Mouse (Mus musculus) midbrain, embryonic 13.5 days (tissue): ENCODE data around the gene Sgsm1. TPM values are rescaled to one million over a fixed set of nuclear protein-coding genes. Genes with fewer than 3 reads are reported as not detected.
A peak's percentile ranks its signal among the peaks of the same experiment; 100 is the strongest.

Experiments used
- ATAC-seq: fragments of 200-750 bp; cut with Nextera tagmentation; 2 replicates; pipeline ENCODE4 v1.8.0; 2017; ENCODE audit warnings: mild to moderate bottlenecking, moderate TSS enrichment, moderate library complexity
- H3K27ac ChIP-seq: fragments of 300-500 bp; sonication (generic); 2 replicates; pipeline ENCODE4 v1.5.1; 2015; ENCODE audit warnings: inconsistent platforms, mild to moderate bottlenecking, moderate library complexity
- H3K27me3 ChIP-seq: fragments of 300-500 bp; sonication (generic); 2 replicates; pipeline ENCODE4 v1.6.1; 2015; ENCODE audit warnings: mild to moderate bottlenecking, inconsistent platforms
- H3K36me3 ChIP-seq: fragments of 300-500 bp; sonication (generic); 2 replicates; pipeline ENCODE4 v1.6.1; 2015; ENCODE audit warnings: mild to moderate bottlenecking, inconsistent platforms
- H3K4me1 ChIP-seq: fragments of 300-500 bp; sonication (generic); replicated peaks from 2 replicates; pipeline ENCODE4 v1.6.1; 2015; ENCODE audit warnings: inconsistent platforms
- H3K4me2 ChIP-seq: fragments of 300-500 bp; sonication (generic); replicated peaks from 2 replicates; pipeline ENCODE4 v1.6.1; 2015; ENCODE audit warnings: moderate library complexity, mild to moderate bottlenecking, inconsistent platforms
- H3K4me3 ChIP-seq: fragments of 300-500 bp; sonication (generic); replicated peaks from 2 replicates; pipeline ENCODE4 v1.5.1; 2015; ENCODE audit warnings: mild to moderate bottlenecking, inconsistent platforms
- H3K9ac ChIP-seq: fragments of 300-500 bp; sonication (generic); replicated peaks from 2 replicates; pipeline ENCODE4 v1.6.1; 2015; ENCODE audit warnings: mild to moderate bottlenecking, inconsistent platforms
- H3K9me3 ChIP-seq: fragments of 300-500 bp; sonication (generic); 2 replicates; pipeline ENCODE4 v1.6.1; 2016; ENCODE audit warnings: mild to moderate bottlenecking, inconsistent platforms
- WGBS: fragments of 180-500 bp; shearing (Covaris S2); methylation state at CpG from one replicate; pipeline ENCODE4 v1.1.7; 2015; 5-methylcytosine and 5-hydroxymethylcytosine counted together
- polyA plus RNA-seq: library from polyadenylated mRNA; unstranded; fragments of >200 nt; fragmentation: Nextera tagmentation; extraction: Ambion mirVana; gene quantifications from 2 replicates; pipeline ENCODE4 v1.2.1, GENCODE M21; 2015

Gene Sgsm1
- polyA plus RNA-seq, 1 experiment from 2014 or later, result 17.4 TPM

DNA sequence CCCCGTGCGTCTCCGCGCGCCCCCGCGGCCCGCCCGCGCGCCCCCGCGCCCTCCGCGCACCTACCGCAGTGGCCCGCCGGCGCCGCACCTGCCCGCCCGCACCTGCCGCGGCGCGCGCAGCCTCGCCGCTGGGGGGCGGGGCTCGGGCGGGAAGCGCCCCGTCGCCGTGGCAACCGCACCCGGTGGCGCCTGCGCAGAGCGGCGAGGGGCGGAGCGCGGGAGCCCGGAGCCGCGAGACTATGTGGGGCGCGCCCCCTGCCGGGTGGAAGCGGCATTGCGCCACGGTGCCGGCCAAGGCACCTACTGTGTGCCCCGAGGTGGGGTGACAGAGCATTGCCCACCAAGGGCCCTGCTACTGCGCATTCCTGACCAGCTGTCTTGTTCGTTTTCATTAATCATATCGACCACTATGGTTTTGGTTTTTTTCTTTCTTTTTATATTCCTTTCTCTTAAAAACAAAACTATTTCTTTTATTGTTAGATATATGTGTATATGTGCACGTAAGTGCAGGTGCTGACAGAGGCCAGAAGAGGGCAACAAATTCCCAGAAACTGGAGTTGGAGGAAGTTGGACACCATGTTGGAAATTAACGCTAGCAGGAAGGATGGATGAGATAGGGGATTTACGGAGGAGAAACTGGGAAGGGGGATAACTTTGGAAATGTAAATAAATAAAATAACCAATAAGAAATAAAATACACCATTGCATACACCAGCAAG is 89.3 kb downstream of the Sgsm1 start, which contains the start of gene 2900026A02Rik:
TSS of gene 2900026A02Rik (minus strand) at position 90 of the 719 bp plus-strand sequence.
- peak within 1 kb of the TSS; percentile 69 for H3K9ac ChIP-seq
- peaks cover 18% of the 10 kb centered on the region for H3K4me1 ChIP-seq
- H3K27me3 ChIP-seq, result peaks cover 9% of the 10 kb centered on the region; the same call in 1 of the 2 replicates
- no peaks in the 10 kb centered on the region for H3K36me3 ChIP-seq
- peak within 1 kb of the TSS; percentile 89 for H3K4me2 ChIP-seq
- H3K9me3 ChIP-seq, result 0 out of 2 replicates have a peak, but pooled peaks cover 3% of the 10 kb centered on the region
- H3K27ac ChIP-seq, result no peak within 1 kb of the TSS
- 0 out of 2 replicates have a peak, but pooled peaks have one; percentile 17 for ATAC-seq
- H3K4me3 ChIP-seq, result peak within 1 kb of the TSS; percentile 54
- WGBS, result 9% methylated on average over 49 of the region's 62 CpGs

DNA sequence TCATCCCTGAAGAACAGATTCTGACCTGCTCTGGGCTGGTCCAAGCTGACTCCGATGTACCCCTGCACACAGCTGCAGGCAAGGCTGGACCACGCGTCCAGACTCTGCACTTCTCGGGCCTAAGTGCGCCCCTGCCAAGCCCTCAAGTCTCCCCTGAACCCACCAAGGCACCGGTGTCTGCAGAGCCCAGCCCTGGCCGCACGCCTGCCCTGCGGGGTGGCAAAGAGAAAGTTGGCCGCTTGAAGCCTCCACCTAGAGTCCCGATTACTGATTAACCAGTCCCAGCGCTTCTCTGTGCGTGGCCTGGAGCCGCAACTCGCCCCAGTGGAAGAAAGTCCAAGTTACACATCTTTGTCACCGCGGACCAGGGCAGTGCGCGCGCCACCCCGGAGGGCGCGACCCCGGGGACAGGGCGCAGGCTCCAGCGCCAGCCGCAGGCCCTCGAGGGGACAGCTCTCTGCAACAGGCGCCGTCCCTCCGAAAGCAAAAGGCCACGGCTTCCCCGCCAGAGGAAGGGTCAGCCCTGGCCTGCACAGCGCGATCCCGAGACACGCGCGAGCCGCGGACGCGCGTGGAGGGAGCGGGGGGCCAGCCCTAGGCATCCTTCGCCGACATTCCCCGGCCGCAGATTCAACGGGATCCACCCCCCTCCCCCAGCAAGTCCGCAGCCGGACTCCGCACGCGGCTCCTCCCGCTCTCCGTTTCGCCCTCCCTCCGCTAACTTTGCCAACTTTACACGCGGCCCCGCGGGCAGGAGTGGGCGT is 90.0 kb downstream of the Sgsm1 start:
- Histone ChIP-seq H3K9ac (peak overlapping the region; percentile 69), H3K27ac (no peak overlapping the region), H3K27me3 (peaks cover 9% of the 10 kb centered on the region; the same call in 1 of the 2 replicates), H3K4me1 (peaks cover 10% of the 10 kb centered on the region), H3K9me3 (0 out of 2 replicates have a peak, but pooled peaks cover 3% of the 10 kb centered on the region), H3K36me3 (no peaks in the 10 kb centered on the region), H3K4me3 (peak overlapping the region; percentile 54), H3K4me2 (peak overlapping the region; percentile 89)
- WGBS, result 1% methylated on average over 64 of the region's 64 CpGs
- ATAC-seq, result peak; percentile 62

DNA sequence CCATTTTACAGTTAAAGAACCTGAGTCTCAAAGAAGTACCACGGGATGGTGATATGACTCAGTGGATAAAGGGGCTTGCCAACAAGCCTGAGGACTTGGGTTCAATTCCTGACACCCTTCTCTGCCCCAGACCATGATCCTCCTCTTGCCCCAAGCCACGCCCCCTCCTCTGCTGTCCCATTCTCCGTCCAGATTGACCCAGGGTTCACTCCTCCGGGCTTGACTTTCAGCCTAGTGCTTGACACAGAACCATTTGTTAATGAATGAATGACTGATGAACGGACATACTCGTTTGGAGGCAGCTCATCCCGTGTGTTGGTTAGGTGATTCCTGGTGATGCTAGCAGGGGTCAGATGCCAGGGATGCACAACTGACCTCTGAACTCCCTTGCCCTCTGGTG is 90.7 kb downstream of the Sgsm1 start:
- H3K27ac ChIP-seq, result no peak overlapping the region
- no peak for ATAC-seq
- peaks cover 9% of the 10 kb centered on the region; the same call in 1 of the 2 replicates for H3K27me3 ChIP-seq
- H3K4me2 ChIP-seq, result peak overlapping the region; percentile 89; the same call in 1 of the 2 replicates
- no peaks in the 10 kb centered on the region for H3K36me3 ChIP-seq
- H3K9ac ChIP-seq, result no peak overlapping the region
- 0 out of 2 replicates have a peak, but pooled peaks cover 3% of the 10 kb centered on the region for H3K9me3 ChIP-seq
- H3K4me1 ChIP-seq, result peaks cover 7% of the 10 kb centered on the region
- 78% methylated on average over 7 of the region's 7 CpGs for whole genome bisulfite sequencing
- H3K4me3 ChIP-seq, result no peak overlapping the region

DNA sequence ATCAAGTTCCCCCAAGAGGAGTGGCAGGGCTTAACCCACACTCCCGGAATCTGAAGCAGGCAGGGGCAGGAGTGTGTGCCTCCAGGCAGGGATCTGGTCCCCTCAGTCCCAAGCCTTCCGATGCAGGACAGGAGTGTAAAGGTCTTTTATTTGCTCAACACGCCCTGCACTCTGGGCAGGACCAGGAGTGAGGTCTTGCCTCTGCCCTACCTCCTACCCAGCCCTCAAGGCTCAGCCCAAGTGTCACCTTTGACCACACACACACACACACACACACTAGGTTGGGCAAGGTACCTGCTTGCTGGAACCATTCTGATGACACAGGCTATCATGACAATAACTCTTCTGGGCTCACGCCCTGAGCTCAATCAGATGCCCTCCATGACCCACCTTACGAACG is 91.1 kb downstream of the Sgsm1 start:
- H3K9ac ChIP-seq, result no peak overlapping the region
- H3K4me2 ChIP-seq, result no peak overlapping the region
- H3K27ac ChIP-seq, result no peak overlapping the region
- peaks cover 7% of the 10 kb centered on the region for H3K4me1 ChIP-seq
- H3K36me3 ChIP-seq, result no peaks in the 10 kb centered on the region
- H3K9me3 ChIP-seq, result 0 out of 2 replicates have a peak, but pooled peaks cover 3% of the 10 kb centered on the region
- peaks cover 9% of the 10 kb centered on the region; the same call in 1 of the 2 replicates for H3K27me3 ChIP-seq
- no peak overlapping the region for H3K4me3 ChIP-seq
- no peak for ATAC-seq
- 85% methylated on average over 6 of the region's 6 CpGs for WGBS

DNA sequence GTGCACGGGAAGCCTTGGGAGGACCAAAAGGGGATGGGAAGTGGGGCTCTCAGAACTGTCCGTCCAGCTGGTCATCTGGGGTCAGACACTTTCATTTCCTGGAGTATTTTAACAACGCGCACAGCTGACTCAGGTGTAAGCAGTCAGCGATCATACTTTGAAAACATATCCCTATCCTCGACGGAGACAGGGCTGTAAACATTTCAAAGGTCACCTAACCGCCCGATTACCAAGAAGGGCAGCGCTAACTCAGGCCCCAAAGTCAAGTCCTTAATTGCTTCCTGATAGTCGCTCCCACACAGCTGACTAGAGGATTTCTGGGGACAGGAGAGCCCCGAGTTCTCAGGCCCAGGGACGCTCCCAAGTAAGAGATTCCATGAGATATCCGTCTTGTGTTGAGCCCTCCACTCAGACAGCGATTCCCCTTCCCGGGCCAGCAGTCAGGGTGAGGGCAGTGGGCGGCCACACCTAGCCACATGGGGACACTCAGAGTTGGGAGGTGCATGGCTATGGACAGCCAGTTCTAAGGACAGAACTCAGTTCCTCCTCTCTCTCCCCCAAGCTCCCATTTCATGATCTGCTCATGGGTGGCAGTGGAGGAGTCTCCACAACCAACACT is 91.9 kb downstream of the Sgsm1 start:
- Histone ChIP-seq H3K27ac (no peak overlapping the region), H3K36me3 (no peaks in the 10 kb centered on the region), H3K4me2 (no peak overlapping the region), H3K4me3 (no peak overlapping the region), H3K9me3 (0 out of 2 replicates have a peak, but pooled peaks cover 3% of the 10 kb centered on the region), H3K4me1 (peaks cover 7% of the 10 kb centered on the region), H3K27me3 (peaks cover 9% of the 10 kb centered on the region; the same call in 1 of the 2 replicates), H3K9ac (no peak overlapping the region)
- ATAC-seq, result no peak
- WGBS, result 82% methylated on average over 17 of the region's 17 CpGs

DNA sequence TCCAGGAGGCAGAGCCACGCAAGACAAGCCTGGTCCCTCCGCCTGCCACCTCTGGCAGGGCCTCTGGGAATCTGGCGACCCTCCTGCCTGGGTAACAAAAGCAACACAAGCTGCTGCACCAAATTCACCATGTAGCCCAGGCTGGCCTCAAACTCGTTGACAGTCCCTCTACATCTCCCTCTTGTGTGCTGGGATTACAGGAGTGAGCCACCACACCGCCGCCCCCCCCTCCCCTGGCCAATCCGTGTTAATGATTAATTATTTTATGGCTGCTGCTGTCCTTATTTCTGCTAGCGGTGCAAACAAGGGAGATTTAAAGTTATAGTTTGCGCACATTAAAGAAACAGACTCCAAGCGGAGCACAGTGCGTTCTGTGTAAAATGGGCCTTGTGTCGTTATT is 93.5 kb downstream of the Sgsm1 start:
- no peak overlapping the region for H3K27ac ChIP-seq
- ATAC-seq, result no peak
- 0 out of 2 replicates have a peak, but pooled peaks cover 3% of the 10 kb centered on the region for H3K9me3 ChIP-seq
- H3K4me2 ChIP-seq, result no peak overlapping the region
- 88% methylated on average over 12 of the region's 12 CpGs for WGBS
- no peaks in the 10 kb centered on the region for H3K36me3 ChIP-seq
- no peak overlapping the region for H3K9ac ChIP-seq
- H3K4me3 ChIP-seq, result no peak overlapping the region
- peaks cover 7% of the 10 kb centered on the region for H3K4me1 ChIP-seq
- H3K27me3 ChIP-seq, result peaks cover 9% of the 10 kb centered on the region; the same call in 1 of the 2 replicates

DNA sequence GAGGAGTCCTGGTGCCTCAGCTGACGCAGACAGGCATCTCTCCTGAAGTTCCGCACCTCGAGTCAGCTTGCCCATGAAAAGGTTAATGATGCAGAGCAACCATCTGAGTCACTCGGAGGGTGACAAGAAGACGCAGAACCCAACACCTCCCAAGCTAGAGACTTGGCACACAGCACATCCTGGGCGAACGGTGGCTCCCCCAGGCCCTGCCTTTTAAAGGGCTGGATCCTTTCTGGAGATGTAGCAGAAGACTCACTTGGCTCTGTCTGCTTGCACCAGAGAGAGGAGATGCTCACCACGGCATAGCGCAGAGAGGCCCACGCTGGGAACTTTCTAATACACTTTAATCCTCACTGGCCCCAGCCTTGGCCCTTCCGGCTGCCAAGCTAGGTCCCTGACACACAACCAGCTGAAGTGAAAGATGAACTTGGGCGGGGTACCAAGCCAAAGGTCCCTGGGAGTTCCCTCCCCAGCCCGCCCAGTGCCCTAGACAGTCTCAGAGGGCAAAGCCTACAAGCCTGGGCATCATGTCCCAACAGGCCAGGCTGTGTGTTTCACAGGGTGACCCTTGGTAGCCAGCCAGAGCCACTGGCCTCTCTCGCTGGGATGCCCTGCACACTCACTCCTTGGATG is 94.1 kb downstream of the Sgsm1 start:
- Histone ChIP-seq H3K4me2 (no peak overlapping the region), H3K9ac (no peak overlapping the region), H3K36me3 (no peaks in the 10 kb centered on the region), H3K27ac (no peak overlapping the region), H3K27me3 (peaks cover 9% of the 10 kb centered on the region; the same call in 1 of the 2 replicates), H3K4me1 (peaks cover 7% of the 10 kb centered on the region), H3K9me3 (no peaks in the 10 kb centered on the region), H3K4me3 (no peak overlapping the region)
- WGBS, result 79% methylated on average over 14 of the region's 14 CpGs
- ATAC-seq, result no peak

DNA sequence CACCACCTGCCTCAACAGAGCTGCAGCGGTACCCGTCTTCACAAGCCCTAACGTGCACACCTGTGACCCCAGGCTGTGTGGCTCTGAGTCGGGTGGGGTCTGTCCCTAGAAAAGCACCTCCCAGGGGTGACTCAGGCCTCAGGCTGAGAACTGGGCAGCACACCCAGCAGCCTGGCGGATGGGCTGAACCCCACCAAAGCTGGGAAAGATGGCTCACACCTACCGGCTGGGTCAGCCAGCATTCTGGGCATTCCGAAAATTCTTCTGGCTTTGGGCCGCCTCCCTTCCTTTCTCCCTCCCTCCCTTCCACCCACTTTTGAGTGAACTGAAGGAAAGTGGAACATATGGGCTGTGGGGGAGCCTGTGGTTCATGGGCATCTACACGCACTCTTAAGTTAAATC is 95.0 kb downstream of the Sgsm1 start:
- H3K4me1 ChIP-seq, result peaks cover 4% of the 10 kb centered on the region
- no peak for ATAC-seq
- 87% methylated on average over 9 of the region's 9 CpGs for WGBS
- peaks cover 7% of the 10 kb centered on the region; the same call in 1 of the 2 replicates for H3K27me3 ChIP-seq
- no peak overlapping the region for H3K9ac ChIP-seq
- H3K4me2 ChIP-seq, result no peak overlapping the region
- H3K36me3 ChIP-seq, result no peaks in the 10 kb centered on the region
- H3K4me3 ChIP-seq, result no peak overlapping the region
- no peaks in the 10 kb centered on the region for H3K9me3 ChIP-seq
- H3K27ac ChIP-seq, result no peak overlapping the region

DNA sequence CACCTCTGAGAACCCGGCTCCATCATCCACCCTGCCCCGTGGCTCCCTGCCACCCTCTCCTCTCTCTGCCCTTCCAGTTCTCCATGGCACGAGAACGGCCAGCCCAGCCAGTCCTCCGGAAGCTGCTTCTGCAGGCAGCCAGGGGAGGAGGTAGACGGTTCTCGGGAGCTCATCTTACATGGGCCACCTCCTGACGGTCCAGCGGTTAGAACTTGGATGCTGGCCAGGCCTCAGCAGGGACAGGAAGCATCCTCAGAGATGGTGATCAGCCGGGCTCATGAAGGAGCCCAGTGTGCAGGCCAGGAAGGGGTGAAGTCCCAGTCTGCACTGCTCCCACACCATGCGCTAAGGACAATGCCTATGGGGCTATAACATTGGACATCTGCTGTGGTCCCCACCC is 96.1 kb downstream of the Sgsm1 start:
- Histone ChIP-seq H3K9ac (no peak overlapping the region), H3K9me3 (no peaks in the 10 kb centered on the region), H3K36me3 (no peaks in the 10 kb centered on the region), H3K4me3 (no peak overlapping the region), H3K4me2 (no peak overlapping the region), H3K4me1 (peaks cover 6% of the 10 kb centered on the region), H3K27ac (no peak overlapping the region), H3K27me3 (0 out of 2 replicates have a peak, but pooled peaks cover 3% of the 10 kb centered on the region)
- WGBS, result 83% methylated on average over 11 of the region's 11 CpGs
- ATAC-seq, result no peak

DNA sequence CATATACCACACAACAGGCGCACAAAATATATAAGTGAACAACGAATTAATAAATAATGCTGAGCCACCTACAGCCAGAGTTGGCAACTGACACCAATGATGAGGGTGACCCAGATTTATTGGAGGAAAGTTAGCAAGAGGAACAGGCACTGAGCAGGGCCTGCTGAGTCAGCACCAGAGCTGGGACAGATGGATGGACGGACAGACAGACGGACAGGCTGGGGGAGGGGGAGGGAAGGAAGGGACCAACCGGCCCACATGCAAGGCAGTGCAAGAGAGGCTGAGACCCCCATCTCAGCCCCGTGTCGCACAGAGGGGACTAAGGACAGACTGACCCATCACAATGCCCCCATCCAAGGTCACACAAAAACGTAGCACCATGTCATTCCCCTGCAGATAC is 96.5 kb downstream of the Sgsm1 start:
- Histone ChIP-seq H3K27ac (no peak overlapping the region), H3K27me3 (0 out of 2 replicates have a peak, but pooled peaks cover 2% of the 10 kb centered on the region), H3K9me3 (no peaks in the 10 kb centered on the region), H3K4me2 (no peak overlapping the region), H3K36me3 (no peaks in the 10 kb centered on the region), H3K4me1 (peaks cover 10% of the 10 kb centered on the region), H3K4me3 (no peak overlapping the region), H3K9ac (no peak overlapping the region)
- 88% methylated on average over 8 of the region's 8 CpGs for WGBS
- no peak for ATAC-seq

DNA sequence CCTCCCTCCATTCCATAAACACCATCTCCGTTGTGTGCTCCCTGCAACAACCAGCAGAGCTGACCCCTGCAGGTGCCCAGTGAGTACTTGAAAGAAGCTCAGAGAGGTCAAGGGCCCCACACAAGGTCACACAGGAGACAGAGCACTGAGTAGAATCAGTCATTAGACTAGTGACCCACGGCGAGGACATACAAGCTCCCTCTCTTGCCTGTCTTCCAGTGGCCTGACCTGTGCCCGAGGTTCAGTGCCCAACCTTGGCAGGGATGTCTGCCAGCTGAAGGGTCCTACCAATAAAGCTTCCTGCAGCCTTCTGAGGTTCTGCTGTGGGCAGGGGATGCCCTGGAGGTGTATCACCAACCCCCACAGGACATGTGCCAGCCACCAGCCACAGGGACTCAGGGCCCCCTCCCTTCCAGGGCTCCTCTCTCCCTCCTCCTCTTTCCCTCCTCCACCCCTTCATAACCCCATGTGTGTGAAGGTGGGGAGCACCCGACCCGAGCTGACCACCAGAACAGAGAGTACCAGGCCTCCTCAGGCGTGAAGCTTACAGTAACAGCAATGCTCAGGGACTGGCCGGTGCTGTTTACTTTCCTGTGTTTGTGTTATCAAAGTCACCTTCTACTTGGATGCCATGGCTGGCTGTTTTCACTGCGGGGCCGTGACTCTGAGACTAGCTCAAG is 98.3 kb downstream of the Sgsm1 start:
- H3K4me1 ChIP-seq, result peaks cover 17% of the 10 kb centered on the region
- no peak overlapping the region for H3K4me2 ChIP-seq
- no peak overlapping the region for H3K4me3 ChIP-seq
- no peak overlapping the region for H3K27ac ChIP-seq
- 87% methylated on average over 10 of the region's 10 CpGs for WGBS
- no peaks in the 10 kb centered on the region for H3K9me3 ChIP-seq
- H3K36me3 ChIP-seq, result no peaks in the 10 kb centered on the region
- no peaks in the 10 kb centered on the region for H3K27me3 ChIP-seq
- H3K9ac ChIP-seq, result no peak overlapping the region
- no peak for ATAC-seq
